Mouse (Mus musculus): ENCODE results near the gene Il18bp.

The Il18bp gene

GRCm38 (mm10) chr7:102018590-102018989, at the start of gene Il18bp:
Gene Il18bp (minus strand): TSS chr7:102018690.
- POLR2A ChIA-PET, result interaction anchor here in 2 of 4 experiments (0.6 to 4.9 kb wide), 11 partner anchors 10 to 355 kb away, joined by 3 to 32 read pairs (median 5); partner anchors contain the start of gene Clpb (in 1 of the 2)

GRCm38 (mm10) chr7:102066363-102066762, 47.9 kb upstream of the Il18bp start:
- CTCF ChIA-PET, result no interaction called here
- POLR2A ChIA-PET, result interaction anchor here in 3 of 4 experiments (0.7 to 7.7 kb wide), 20 partner anchors 8 to 195 kb away, joined by 3 to 56 read pairs (median 5); partner anchors contain the start of genes Art1 (in 2 of the 3) and Lamtor1 (in 1 of the 3)

More at GRCm38 (mm10) chr7:102018590-102018989, at the start of gene Il18bp:
- CTCF ChIA-PET, result interaction anchor here in 1 of 4 experiments (0.7 kb wide), 1 partner anchor 20 kb away, joined by 3 read pairs; no protein-coding TSS in a partner anchor

GRCm38 (mm10) chr7:102065046-102065891, 46.8 kb upstream of the Il18bp start, which contains the start of the genes Rnf121, Xndc1 and Xntrpc:
Gene Rnf121 (minus strand): TSS chr7:102065469.
Gene Xndc1 (plus strand): TSS chr7:102065511.
Gene Xntrpc (plus strand): TSS chr7:102065713.
- CTCF ChIA-PET, result interaction anchor here in 2 of 4 experiments (0.6 to 1.2 kb wide), 5 partner anchors 8 to 755 kb away, joined by 3 to 6 read pairs (median 3); no protein-coding TSS in a partner anchor
- POLR2A ChIA-PET, result interaction anchor here in 3 of 4 experiments (0.6 to 7.7 kb wide), 82 partner anchors 8 to 1929 kb away, joined by 3 to 56 read pairs (median 4); partner anchors contain the start of genes Art1 (in 3 of the 3), Anapc15 (in 1 of the 3), Arap1 (in 1 of the 3) and Clpb (in 1 of the 3)

GRCm38 (mm10) chr7:102064655-102065045, 46.2 kb upstream of the Il18bp start:
- CTCF ChIA-PET, result interaction anchor here in 2 of 4 experiments (0.6 to 1.2 kb wide), 4 partner anchors 8 to 755 kb away, joined by 3 to 5 read pairs (median 3); no protein-coding TSS in a partner anchor
- POLR2A ChIA-PET, result interaction anchor here in 3 of 4 experiments (0.6 to 7.7 kb wide), 62 partner anchors 8 to 401 kb away, joined by 3 to 56 read pairs (median 4); partner anchors contain the start of genes Art1 (in 3 of the 3), Anapc15 (in 1 of the 3), Clpb (in 1 of the 3) and Inppl1 (in 1 of the 3)

- ChIA-PET POLR2A (interaction anchor here in 3 of 4 experiments (1.0 to 7.7 kb wide), 11 partner anchors 9 to 246 kb away, joined by 3 to 56 read pairs (median 7); partner anchors contain the start of genes Art1 (in 3 of the 3) and Phox2a (in 1 of the 3)), CTCF (no interaction called here)
Measured at GRCm38 (mm10) chr7:102063891-102064290, 45.4 kb upstream of the Il18bp start.

- POLR2A ChIA-PET, result interaction anchor here in 1 of 4 experiments (0.6 to 7.7 kb wide), 6 partner anchors 10 to 63 kb away, joined by 3 to 56 read pairs (median 4); partner anchors contain the start of gene Art1
- CTCF ChIA-PET, result no interaction called here
Measured at GRCm38 (mm10) chr7:102062203-102062602, 43.7 kb upstream of the Il18bp start.

GRCm38 (mm10) chr7:102061353-102061752, 42.9 kb upstream of the Il18bp start:
- ChIA-PET CTCF (interaction anchor here in 2 of 4 experiments (0.6 kb wide), 3 partner anchors 21 to 145 kb away, joined by 3 read pairs; no protein-coding TSS in a partner anchor), POLR2A (interaction anchor here in 2 of 4 experiments (0.6 to 7.7 kb wide), 11 partner anchors 10 to 418 kb away, joined by 3 to 56 read pairs (median 4); partner anchors contain the start of gene Art1 (in 1 of the 2))

GRCm38 (mm10) chr7:102048524-102048923, 30.0 kb upstream of the Il18bp start:
- CTCF ChIA-PET, result interaction anchor here in 1 of 4 experiments (0.7 kb wide), 1 partner anchor 523 kb away, joined by 3 read pairs; no protein-coding TSS in a partner anchor

GRCm38 (mm10) chr7:102042314-102042713, 23.8 kb upstream of the Il18bp start:
- ChIA-PET POLR2A (interaction anchor here in 2 of 4 experiments (0.6 to 4.2 kb wide), 3 partner anchors 19 to 23 kb away, joined by 3 to 21 read pairs (median 16); partner anchors contain the start of genes Rnf121 (in 1 of the 2), Xndc1 (in 1 of the 2) and Xntrpc (in 1 of the 2)), CTCF (interaction anchor here in 1 of 4 experiments (0.6 kb wide), 1 partner anchor 194 kb away, joined by 3 read pairs; no protein-coding TSS in a partner anchor)

More at GRCm38 (mm10) chr7:102048524-102048923, 30.0 kb upstream of the Il18bp start:
- POLR2A ChIA-PET, result interaction anchor here in 3 of 4 experiments (0.6 to 1.0 kb wide), 5 partner anchors 15 to 415 kb away, joined by 3 to 6 read pairs (median 3); no protein-coding TSS in a partner anchor

GRCm38 (mm10) chr7:102037318-102037717, 18.8 kb upstream of the Il18bp start:
- ChIA-PET POLR2A (interaction anchor here in 1 of 4 experiments (0.6 to 1.6 kb wide), 4 partner anchors 8 to 168 kb away, joined by 3 read pairs; no protein-coding TSS in a partner anchor), CTCF (interaction anchor here in 3 of 4 experiments (0.5 to 0.7 kb wide), 6 partner anchors 9 to 413 kb away, joined by 3 to 8 read pairs (median 4); no protein-coding TSS in a partner anchor)

- POLR2A ChIA-PET, result interaction anchor here in 1 of 4 experiments (1.3 to 4.6 kb wide), 2 partner anchors 13 to 30 kb away, joined by 8 to 17 read pairs; partner anchors contain the start of genes Rnf121, Xndc1 and Xntrpc
- CTCF ChIA-PET, result interaction anchor here in 1 of 4 experiments (0.9 to 1.8 kb wide), 2 partner anchors 37 to 117 kb away, joined by 3 to 7 read pairs; no protein-coding TSS in a partner anchor
Measured at GRCm38 (mm10) chr7:102035534-102035933, 17.0 kb upstream of the Il18bp start.

GRCm38 (mm10) chr7:102034904-102035303, 16.4 kb upstream of the Il18bp start:
- CTCF ChIA-PET, result interaction anchor here in 2 of 4 experiments (1.8 to 2.1 kb wide), 2 partner anchors 36 to 37 kb away, joined by 4 to 7 read pairs; no protein-coding TSS in a partner anchor
- POLR2A ChIA-PET, result interaction anchor here in 2 of 4 experiments (0.6 to 4.6 kb wide), 9 partner anchors 9 to 174 kb away, joined by 3 to 17 read pairs (median 4); partner anchors contain the start of genes Rnf121 (in 1 of the 2), Xndc1 (in 1 of the 2) and Xntrpc (in 1 of the 2)

GRCm38 (mm10) chr7:102025187-102026119, 7.0 kb upstream of the Il18bp start:
- CTCF ChIA-PET, result interaction anchor here in 1 of 4 experiments (0.6 kb wide), 1 partner anchor 359 kb away, joined by 3 read pairs; no protein-coding TSS in a partner anchor
- POLR2A ChIA-PET, result interaction anchor here in 3 of 4 experiments (0.6 to 5.1 kb wide), 8 partner anchors 9 to 157 kb away, joined by 3 to 43 read pairs (median 3); partner anchors contain the start of genes Rnf121 (in 1 of the 3), Xndc1 (in 1 of the 3) and Xntrpc (in 1 of the 3)

- ChIA-PET CTCF (no interaction called here), POLR2A (interaction anchor here in 1 of 4 experiments (1.6 to 5.1 kb wide), 5 partner anchors 9 to 26 kb away, joined by 6 to 43 read pairs (median 17); no protein-coding TSS in a partner anchor)
Measured at GRCm38 (mm10) chr7:102023821-102024220, 5.3 kb upstream of the Il18bp start.

GRCm38 (mm10) chr7:102020934-102021333, 2.4 kb upstream of the Il18bp start:
- POLR2A ChIA-PET, result interaction anchor here in 3 of 4 experiments (0.7 to 5.1 kb wide), 11 partner anchors 9 to 68 kb away, joined by 3 to 43 read pairs (median 6); no protein-coding TSS in a partner anchor
- CTCF ChIA-PET, result interaction anchor here in 1 of 4 experiments (0.8 kb wide), 1 partner anchor 355 kb away, joined by 3 read pairs; no protein-coding TSS in a partner anchor

- ChIA-PET POLR2A (interaction anchor here in 3 of 4 experiments (0.6 to 2.1 kb wide), 10 partner anchors 10 to 202 kb away, joined by 3 to 6 read pairs (median 4); no protein-coding TSS in a partner anchor), CTCF (interaction anchor here in 2 of 4 experiments (0.6 to 1.1 kb wide), 2 partner anchors 21 to 268 kb away, joined by 3 read pairs; no protein-coding TSS in a partner anchor)
Measured at GRCm38 (mm10) chr7:102019362-102019761, 872 bp upstream of the Il18bp start.
